Mouse (Mus musculus): ENCODE data around the gene Cacna1h. TPM values are rescaled to one million over a fixed set of nuclear protein-coding genes. Genes with fewer than 3 reads are reported as not detected.

The Cacna1h gene
- polyA plus RNA-seq (2012; rRNA removed; ENCODE audit: low replicate concordance) = 1.9 and 28.2 TPM in 2 replicates

DNA sequence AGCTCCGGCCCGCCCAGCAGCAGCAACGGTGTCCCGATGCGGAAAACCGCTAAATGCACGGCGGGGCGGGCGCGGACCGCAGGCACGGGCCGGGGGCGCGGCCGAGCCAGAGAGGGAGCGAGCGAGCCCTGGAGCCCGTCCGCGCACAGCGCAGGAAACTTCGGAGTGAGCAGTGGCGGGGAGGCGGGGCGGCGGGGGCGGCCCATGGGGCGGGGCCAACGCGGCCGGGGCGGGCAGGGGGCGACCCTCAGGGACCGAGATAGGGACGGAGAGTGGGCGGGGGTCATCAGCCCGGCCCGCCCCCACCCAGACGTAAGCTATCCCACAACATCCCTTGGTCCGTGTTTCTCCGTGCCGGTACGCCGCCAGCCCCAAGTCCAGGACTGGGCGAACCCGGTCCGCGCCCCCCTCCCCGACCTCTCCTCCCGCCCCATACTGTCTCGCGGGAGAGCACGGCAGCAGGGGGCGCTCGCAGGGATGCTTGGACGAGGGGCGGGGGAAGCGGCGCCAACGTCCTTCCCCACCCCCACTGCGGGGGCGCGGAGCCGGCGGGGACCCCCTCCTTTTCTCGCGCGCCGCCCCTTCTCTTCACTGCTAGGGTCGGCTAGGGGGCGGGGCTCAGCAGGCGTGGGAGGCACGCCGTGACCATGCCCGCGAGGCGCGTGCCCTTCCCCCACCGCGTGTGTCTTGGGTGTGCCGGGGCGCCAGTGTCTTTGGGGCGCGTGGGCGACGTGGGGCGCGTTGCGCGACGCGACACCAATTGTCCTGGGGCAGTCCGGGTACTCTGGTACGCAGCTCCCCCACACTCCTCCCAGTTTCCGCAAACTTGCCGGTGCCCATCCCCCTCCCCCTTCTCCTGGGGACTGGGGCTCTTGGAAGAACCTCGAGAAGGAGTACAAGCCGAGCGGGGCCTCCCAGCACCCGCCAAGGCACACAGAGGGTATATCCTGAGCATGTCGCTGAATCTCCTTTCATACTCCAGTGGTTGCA is at the start of gene Cacna1h:
Gene Cacna1h (minus strand): TSS at position 167 of the 990 bp plus-strand sequence.

DNA sequence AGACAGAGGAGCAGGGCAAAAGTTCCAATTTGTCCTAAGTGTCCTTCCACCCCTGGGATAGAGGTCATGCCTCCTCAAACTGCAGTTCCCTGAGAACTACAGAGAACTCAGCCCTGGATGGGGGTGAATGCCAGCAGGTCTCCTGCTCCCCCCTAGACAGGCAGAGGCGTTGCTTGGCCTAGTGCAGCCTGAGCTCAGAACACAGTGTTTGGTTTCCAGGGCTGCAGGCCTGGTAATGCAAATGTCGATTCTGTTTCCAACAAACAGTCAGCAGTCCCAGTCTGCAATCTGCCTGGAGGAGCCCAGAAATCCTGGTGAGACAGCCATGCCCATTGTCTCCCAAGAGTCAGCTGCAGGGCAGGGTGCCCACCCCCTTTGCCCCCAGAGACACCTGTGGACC is 20.7 kb upstream of the Cacna1h start, which contains the start of gene Tekt4:
Gene Tekt4 (plus strand): TSS at position 344 of the 400 bp plus-strand sequence.

DNA sequence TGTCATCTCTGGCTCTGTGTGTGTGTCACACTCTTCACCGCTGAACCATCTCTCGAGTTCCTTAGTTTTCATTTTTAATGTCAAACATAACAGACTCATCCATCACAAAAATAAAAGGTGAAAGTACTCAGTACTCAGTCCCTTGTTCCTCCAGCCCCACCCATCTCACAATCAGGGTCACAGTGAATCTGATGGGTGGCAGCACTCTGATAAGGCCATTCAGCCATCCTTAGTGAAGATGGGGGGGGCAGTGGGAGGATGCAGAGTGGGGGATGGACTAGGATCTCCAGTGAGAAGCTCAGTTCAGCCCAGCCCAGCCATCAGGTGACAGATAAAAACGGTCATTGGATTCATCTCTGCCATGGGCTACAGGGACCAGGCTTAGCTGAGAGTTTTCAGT is 64.6 kb downstream of the Cacna1h start, which contains the start of gene Tpsg1:
Gene Tpsg1 (plus strand): TSS at position 301 of the 400 bp plus-strand sequence.

GRCm38 (mm10) chr17:25366005-25366404 is 67.6 kb downstream of the Cacna1h start, which contains the start of gene Tpsb2:
TSS of gene Tpsb2 (plus strand) at chr17:25366305.

DNA sequence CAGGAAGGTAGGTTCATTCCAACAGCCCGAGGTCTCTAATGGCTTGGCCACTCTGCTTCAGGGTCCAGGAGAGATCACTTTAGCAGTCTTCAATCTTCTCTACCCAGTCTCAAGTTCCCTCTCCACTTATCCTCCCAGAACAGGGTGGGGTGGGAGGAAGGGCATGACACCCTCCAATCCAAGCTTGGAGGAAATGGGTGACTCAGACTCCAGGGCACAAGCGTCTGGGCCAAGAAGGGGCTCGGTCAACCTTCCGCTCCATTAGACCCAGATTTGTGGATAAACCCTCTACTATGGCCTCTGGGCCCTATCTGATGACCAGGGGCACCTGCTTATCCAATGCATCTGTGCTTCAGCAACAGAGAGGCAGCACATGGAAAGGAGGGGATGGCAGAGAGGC is 88.1 kb downstream of the Cacna1h start, which contains the start of gene Tpsab1:
Gene Tpsab1 (minus strand): TSS at position 101 of the 400 bp plus-strand sequence.

Other genes starting within 250 kb of the Cacna1h start
- gene BC003965, start 249.2 kb downstream of the Cacna1h start, polyA plus RNA-seq (2012; rRNA removed; ENCODE audit: low replicate concordance) = 12.1 and 13.6 TPM in 2 replicates
- gene Unkl, start 245.4 kb downstream of the Cacna1h start, polyA plus RNA-seq (2012; rRNA removed; ENCODE audit: low replicate concordance) = 12.5 and 21.7 TPM in 2 replicates
- 40.8 and 46.8 TPM in 2 replicates for gene Gnptg, start 193.7 kb downstream of the Cacna1h start, polyA plus RNA-seq (2012; rRNA removed; ENCODE audit: low replicate concordance)
- gene Tsr3, start 193.6 kb downstream of the Cacna1h start, polyA plus RNA-seq (2012; rRNA removed; ENCODE audit: low replicate concordance) = 21.1 and 23.1 TPM in 2 replicates
- 5.7 and 6.2 TPM in 2 replicates for gene Baiap3, start 177.4 kb downstream of the Cacna1h start, polyA plus RNA-seq (2012; rRNA removed; ENCODE audit: low replicate concordance)
- 103 and 196 TPM in 2 replicates for gene Ube2i, start 159.2 kb downstream of the Cacna1h start, polyA plus RNA-seq (2012; rRNA removed; ENCODE audit: low replicate concordance)
- 0.09 and 1.2 TPM in 2 replicates for gene Prss34, start 135.4 kb downstream of the Cacna1h start, polyA plus RNA-seq (2012; rRNA removed; ENCODE audit: low replicate concordance)
- not detected in 2 replicates for gene Prss28, start 125.1 kb downstream of the Cacna1h start, polyA plus RNA-seq (2012; rRNA removed; ENCODE audit: low replicate concordance)
- gene Prss29, start 115.1 kb downstream of the Cacna1h start, polyA plus RNA-seq (2012; rRNA removed; ENCODE audit: low replicate concordance) = not detected in 2 replicates
- gene Tpsab1, start 88.2 kb downstream of the Cacna1h start, polyA plus RNA-seq (2012; rRNA removed; ENCODE audit: low replicate concordance) = 0.64 and 1.0 TPM in 2 replicates
- gene Tpsb2, start 67.5 kb downstream of the Cacna1h start, polyA plus RNA-seq (2012; rRNA removed; ENCODE audit: low replicate concordance) = 2.8 and 25.6 TPM in 2 replicates
- 0.39 TPM in 1 of 2 replicates, not detected in the other for gene Tpsg1, start 64.5 kb downstream of the Cacna1h start, polyA plus RNA-seq (2012; rRNA removed; ENCODE audit: low replicate concordance)
- gene Tekt4, start 20.8 kb upstream of the Cacna1h start, polyA plus RNA-seq (2012; rRNA removed; ENCODE audit: low replicate concordance) = 0.13 TPM in 1 of 2 replicates, not detected in the other
- not detected in 2 replicates for gene Sstr5, start 63.5 kb upstream of the Cacna1h start, polyA plus RNA-seq (2012; rRNA removed; ENCODE audit: low replicate concordance)
- gene Sox8, start 136.9 kb upstream of the Cacna1h start, polyA plus RNA-seq (2012; rRNA removed; ENCODE audit: low replicate concordance) = 0.64 and 1.4 TPM in 2 replicates
- gene Lmf1, start 145.3 kb upstream of the Cacna1h start, polyA plus RNA-seq (2012; rRNA removed; ENCODE audit: low replicate concordance) = 29.3 and 35.8 TPM in 2 replicates